ENCODE assay signal across 8 mouse cellular contexts in the genomic region with DNA sequence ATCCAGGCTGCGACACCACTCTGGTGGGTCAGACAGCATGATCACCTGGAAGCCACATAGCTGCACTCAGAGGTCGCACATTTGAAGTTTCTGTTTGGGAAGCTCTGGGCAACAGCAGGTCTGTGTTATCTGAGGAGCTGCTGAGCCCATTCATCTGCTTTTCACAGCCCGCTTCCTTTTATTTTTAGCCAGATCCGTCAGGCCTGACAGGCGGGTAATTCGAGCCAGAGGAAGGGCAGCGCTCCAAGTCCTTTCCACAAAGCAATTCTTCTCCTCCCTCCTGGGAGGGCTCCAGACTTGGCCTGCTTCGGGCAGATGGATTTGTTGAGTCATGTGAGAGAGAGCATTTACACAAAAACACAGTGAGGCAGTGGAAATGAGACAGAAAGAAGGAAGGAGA.
A peak's percentile ranks its signal among the peaks of the same experiment; 100 is the strongest.
DNase-seq lines count a peak whose midpoint lies in the region; ATAC-seq and TF ChIP-seq lines count a peak whose summit lies in the region.

No protein-coding gene starts in this region.

- H3K9me3 ChIP-seq in hindbrain, embryonic 13.5 days: no peaks in the 10 kb centered on the region
- H3K9me3 ChIP-seq in lung, embryonic 16.5 days (ENCODE audit: control insufficient read depth, low read length): no peaks in the 10 kb centered on the region

- CTCF ChIA-PET in Patski (lab: Charles Lee): no interaction called here

- no peaks in the 10 kb centered on the region for H3K27me3 ChIP-seq in Patski
- H3K27me3 ChIP-seq in hindbrain, embryonic 13.5 days: no peaks in the 10 kb centered on the region
- H3K27me3 ChIP-seq in lung, embryonic 16.5 days (ENCODE audit: control insufficient read depth, insufficient read depth, low read depth, low read length): no peaks in the 10 kb centered on the region

- H3K27ac ChIP-seq in hindbrain, embryonic 13.5 days: peak overlapping the region; percentile 92
- H3K27ac ChIP-seq in lung, embryonic 16.5 days (ENCODE audit: low read length): peak overlapping the region; percentile 92

- H3K9ac ChIP-seq in hindbrain, embryonic 13.5 days: peak overlapping the region; percentile 58
- no peak overlapping the region for H3K9ac ChIP-seq in lung, embryonic 16.5 days (ENCODE audit: low read length)

- peaks cover 81% of the 10 kb centered on the region for H3K4me1 ChIP-seq in hindbrain, embryonic 13.5 days (replicated peaks)
- H3K4me1 ChIP-seq in lung, embryonic 16.5 days (replicated peaks; ENCODE audit: control insufficient read depth, insufficient read depth, low read length): peaks cover 61% of the 10 kb centered on the region

- no peak for TF ChIP-seq CTCF in Patski (IDR thresholded peaks at IDR 0.05)

- in situ Hi-C loops in Patski (cut with MboI; ENCODE audit: low pct_unique_long_range_greater_than_20kb): loop anchor here (5.0 to 10.0 kb wide), 5 partner anchors 51 to 249 kb away; no protein-coding TSS in a partner anchor

- H3K4me2 ChIP-seq in hindbrain, embryonic 13.5 days: peak overlapping the region; percentile 26
- peak overlapping the region; percentile 43 for H3K4me2 ChIP-seq in lung, embryonic 16.5 days (ENCODE audit: low read depth, low read length)

- H3K4me3 ChIP-seq in hindbrain, embryonic 13.5 days: no peak overlapping the region
- 0 out of 2 replicates have a peak overlapping the region, but pooled peaks have one; percentile 3 for H3K4me3 ChIP-seq in lung, embryonic 16.5 days (ENCODE audit: low read length)

- no peaks in the 10 kb centered on the region for H3K36me3 ChIP-seq in hindbrain, embryonic 13.5 days
- no peaks in the 10 kb centered on the region for H3K36me3 ChIP-seq in lung, embryonic 16.5 days (ENCODE audit: control insufficient read depth, insufficient read depth, low read length)

- DNase-seq in Patski (ENCODE audit: low read depth, low spot score): peak; percentile 94
- peak; percentile 57 to 88 for DNase-seq in cerebellum, postnatal 4 days (ENCODE audit: low spot score in 2 of 2)
- DNase-seq in gastrocnemius, adult 18-20 months (ENCODE audit: low spot score): peak; percentile 97
- peak; percentile 86 to 97 for DNase-seq in layer of hippocampus, postnatal 14 days (ENCODE audit: low spot score in 2 of 2)
- DNase-seq in retina, adult 2 months (ENCODE audit: low read depth, low spot score): peak; percentile 48
- no peak for DNase-seq in thymus, postnatal 25 days

- POLR2A ChIA-PET in Patski (lab: Charles Lee): interaction anchor here (2.1 kb wide), 1 partner anchor 9 kb away, joined by 7 read pairs; no protein-coding TSS in a partner anchor

- 1% methylated on average over 8 of the region's 8 CpGs for WGBS in hindbrain, embryonic 13.5 days
- WGBS in lung, embryonic 16.5 days: 2% methylated on average over 8 of the region's 8 CpGs

- peak; percentile 78 for ATAC-seq in Patski
- ATAC-seq in hindbrain, embryonic 13.5 days (ENCODE audit: low FRiP score): peak; percentile 84
- ATAC-seq in lung, embryonic 16.5 days (ENCODE audit: low read depth): peak; percentile 85
